Mouse (Mus musculus) left cerebral cortex, adult 6 months (tissue): ENCODE data around the gene Olfr588-ps1. TPM values are rescaled to one million over a fixed set of nuclear protein-coding genes. Genes with fewer than 3 reads are reported as not detected.

Source experiments
- long read RNA-seq, 2 experiments: library from polyadenylated mRNA; unstranded; transcript quantifications; one replicate each; pipeline ENCODE4 v2.0.0; 2019 to 2020
- polyA plus RNA-seq: library from polyadenylated mRNA; unstranded; fragments of <200 nt; fragmentation: Nextera tagmentation; gene quantifications from 2 replicates; pipeline ENCODE4 v1.2.3, GENCODE M21; 2021

The Olfr588-ps1 gene
- polyA plus RNA-seq = not detected in 2 replicates
- long read RNA-seq, experiment 1 = 0 reads
- long read RNA-seq, experiment 2 = 0 reads

DNA sequence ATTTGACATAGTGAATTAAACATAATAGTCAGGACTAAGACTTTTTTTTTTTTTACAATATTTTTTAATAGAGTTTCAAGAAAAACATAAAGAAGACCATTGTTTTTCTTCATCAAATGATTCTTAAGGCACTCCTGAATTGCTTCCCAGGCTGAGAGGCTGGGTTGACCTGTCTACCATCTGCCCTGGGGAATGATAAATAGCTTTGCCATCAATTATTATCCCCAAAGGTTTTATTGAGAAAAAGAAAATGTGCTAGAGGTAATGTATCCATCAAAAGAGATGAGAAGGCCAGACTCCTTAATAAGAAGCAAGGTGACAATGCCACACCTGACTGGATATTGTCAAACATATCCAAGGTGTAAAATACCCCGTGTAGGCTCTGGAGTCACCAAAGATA is at the start of gene Olfr588-ps1:
Gene Olfr588-ps1, plus strand, starts transcription at position 301 of the 400 bp plus-strand sequence.

DNA sequence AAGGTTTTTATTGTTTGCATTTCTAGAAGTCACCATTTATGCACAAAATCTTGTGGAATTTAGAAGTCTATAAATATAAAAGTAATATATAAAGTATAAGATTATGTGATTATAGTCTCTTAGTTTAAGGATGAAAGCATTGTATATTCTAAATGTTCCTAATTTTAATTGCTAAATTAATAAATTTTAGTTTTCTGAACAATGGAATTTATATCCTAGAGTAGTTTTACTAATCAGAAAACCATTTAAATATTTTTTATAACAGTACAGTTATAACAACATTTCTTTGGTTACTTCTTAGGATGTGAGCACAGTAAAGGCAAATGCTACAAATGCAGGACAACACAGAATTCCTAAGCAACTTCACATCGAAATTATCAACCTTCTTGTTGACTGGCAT is 43.3 kb upstream of the Olfr588-ps1 start, which contains the start of gene Olfr585:
Gene Olfr585, plus strand, starts transcription at position 301 of the 400 bp plus-strand sequence.

DNA sequence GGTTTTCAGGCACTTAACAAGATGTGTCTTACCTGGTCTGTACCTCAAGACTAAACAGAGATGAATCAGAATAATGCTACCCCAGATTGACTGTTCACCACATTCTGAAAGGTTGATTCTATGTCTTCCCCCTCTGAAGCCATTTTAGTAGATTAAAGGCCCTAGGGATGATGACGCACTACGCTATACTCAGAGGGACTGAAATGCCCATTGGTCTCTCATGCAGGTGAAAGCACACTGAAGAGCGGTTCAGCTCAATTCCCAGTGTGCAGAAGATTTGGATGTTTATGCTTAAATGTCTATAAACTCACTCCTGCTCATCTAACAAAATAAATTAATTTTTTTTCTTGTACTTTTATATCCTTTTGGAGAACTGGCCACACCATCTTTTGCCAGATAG is 15.1 kb upstream of the Olfr588-ps1 start, which contains the start of gene Olfr586:
Gene Olfr586, minus strand, starts transcription at position 101 of the 400 bp plus-strand sequence.

DNA sequence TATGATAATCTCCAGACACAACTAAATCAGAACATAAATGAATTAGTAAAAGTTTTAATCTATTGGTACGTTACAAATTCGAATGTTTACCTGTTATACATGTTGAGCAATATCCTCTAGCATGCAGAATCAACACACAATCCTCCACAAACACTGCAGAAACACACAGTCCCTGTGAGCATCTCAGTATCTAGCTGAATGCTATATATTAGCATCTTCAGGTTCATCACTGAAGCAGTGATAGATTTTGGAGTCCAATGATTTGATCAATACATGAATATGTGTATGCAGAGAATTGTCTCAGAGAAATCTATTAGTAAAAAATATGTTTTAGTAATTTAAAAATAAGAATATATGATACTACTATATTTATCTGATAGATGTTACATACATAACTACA is 15.6 kb downstream of the Olfr588-ps1 start, which contains the start of gene Olfr589:
Gene Olfr589, minus strand, starts transcription at position 101 of the 400 bp plus-strand sequence.

DNA sequence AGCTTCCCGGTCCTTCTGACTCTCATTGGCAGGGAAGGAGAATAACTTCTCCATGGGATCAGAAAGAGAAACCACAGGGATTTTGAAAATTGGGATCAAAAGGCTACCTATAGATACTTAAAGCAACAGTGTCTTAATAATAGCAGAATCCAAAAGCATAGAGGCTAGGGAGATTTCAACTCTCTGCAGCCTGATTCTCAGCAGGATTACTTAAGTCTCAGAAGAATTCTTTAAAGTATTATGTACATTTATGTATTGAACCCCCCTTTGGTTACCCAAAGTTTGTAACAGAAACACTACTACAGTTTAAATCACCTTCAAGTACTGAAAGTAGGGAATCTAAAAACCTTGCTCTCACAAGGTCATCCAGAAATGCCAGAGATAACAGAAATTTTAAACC is 37.6 kb downstream of the Olfr588-ps1 start, which contains the start of gene Olfr591:
Gene Olfr591, minus strand, starts transcription at position 101 of the 400 bp plus-strand sequence.

DNA sequence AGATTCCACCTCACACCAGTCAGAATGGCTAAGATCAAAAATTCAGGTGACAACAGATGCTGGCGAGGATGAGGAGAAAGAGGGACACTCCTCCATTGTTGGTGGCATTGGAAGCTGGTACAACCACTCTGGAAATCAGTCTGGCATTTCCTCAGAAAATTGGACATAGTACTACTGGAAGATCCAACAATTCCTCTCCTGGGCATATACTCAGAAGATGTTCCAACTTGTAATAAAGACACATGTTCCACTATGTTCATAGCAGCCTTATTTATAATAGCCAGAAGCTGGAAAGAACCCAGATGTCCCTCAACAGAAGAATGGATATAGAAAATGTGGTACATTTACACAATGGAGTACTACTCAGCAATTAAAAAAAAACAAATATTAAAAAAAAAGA is 43.8 kb downstream of the Olfr588-ps1 start, which contains the start of gene Olfr592:
Gene Olfr592, plus strand, starts transcription at position 301 of the 400 bp plus-strand sequence.

Other genes with a start within 250 kb of the Olfr588-ps1 start
- gene Olfr569, start 250.0 kb upstream of the Olfr588-ps1 start, polyA plus RNA-seq = not detected in 2 replicates
- not detected in 2 replicates for gene Olfr570, start 246.3 kb upstream of the Olfr588-ps1 start, polyA plus RNA-seq
- gene Olfr571, start 223.3 kb upstream of the Olfr588-ps1 start, polyA plus RNA-seq = not detected in 2 replicates
- gene Olfr572, start 216.5 kb upstream of the Olfr588-ps1 start, polyA plus RNA-seq = not detected in 2 replicates
- gene Olfr573-ps1, start 198.3 kb upstream of the Olfr588-ps1 start, polyA plus RNA-seq = not detected in 2 replicates
- gene Olfr574, start 192.4 kb upstream of the Olfr588-ps1 start, polyA plus RNA-seq = not detected in 2 replicates
- 0.11 TPM in 1 of 2 replicates, not detected in the other for gene Olfr575, start 182.1 kb upstream of the Olfr588-ps1 start, polyA plus RNA-seq
- not detected in 2 replicates for gene Olfr576, start 178.2 kb upstream of the Olfr588-ps1 start, polyA plus RNA-seq
- gene Olfr577, start 164.9 kb upstream of the Olfr588-ps1 start, polyA plus RNA-seq = not detected in 2 replicates
- not detected in 2 replicates for gene Olfr578, start 151.6 kb upstream of the Olfr588-ps1 start, polyA plus RNA-seq
- gene Olfr582, start 102.9 kb upstream of the Olfr588-ps1 start, polyA plus RNA-seq = not detected in 2 replicates
- not detected in 2 replicates for gene Olfr583, start 89.6 kb upstream of the Olfr588-ps1 start, polyA plus RNA-seq
- gene Olfr584, start 59.0 kb upstream of the Olfr588-ps1 start, polyA plus RNA-seq = not detected in 2 replicates
- not detected in 2 replicates for gene Olfr585, start 43.2 kb upstream of the Olfr588-ps1 start, polyA plus RNA-seq
- gene Olfr586, start 15.2 kb upstream of the Olfr588-ps1 start, polyA plus RNA-seq = not detected in 2 replicates
- not detected in 2 replicates for gene Olfr589, start 15.5 kb downstream of the Olfr588-ps1 start, polyA plus RNA-seq
- not detected in 2 replicates for gene Olfr591, start 37.5 kb downstream of the Olfr588-ps1 start, polyA plus RNA-seq
- not detected in 2 replicates for gene Olfr592, start 43.9 kb downstream of the Olfr588-ps1 start, polyA plus RNA-seq
- not detected in 2 replicates for gene Olfr593, start 71.0 kb downstream of the Olfr588-ps1 start, polyA plus RNA-seq
- not detected in 2 replicates for gene Olfr594, start 76.1 kb downstream of the Olfr588-ps1 start, polyA plus RNA-seq
- gene Usp17ld, start 111.6 kb downstream of the Olfr588-ps1 start, polyA plus RNA-seq = not detected in 2 replicates
- gene Olfr596, start 164.8 kb downstream of the Olfr588-ps1 start, polyA plus RNA-seq = not detected in 2 replicates
- not detected in 2 replicates for gene Olfr597, start 175.4 kb downstream of the Olfr588-ps1 start, polyA plus RNA-seq
- gene Olfr598, start 182.7 kb downstream of the Olfr588-ps1 start, polyA plus RNA-seq = not detected in 2 replicates
- not detected in 2 replicates for gene Olfr599, start 195.0 kb downstream of the Olfr588-ps1 start, polyA plus RNA-seq
- not detected in 2 replicates for gene Olfr600, start 208.8 kb downstream of the Olfr588-ps1 start, polyA plus RNA-seq
- gene Olfr601, start 221.8 kb downstream of the Olfr588-ps1 start, polyA plus RNA-seq = not detected in 2 replicates
- not detected in 2 replicates for gene Olfr603, start 245.3 kb downstream of the Olfr588-ps1 start, polyA plus RNA-seq